Mouse (Mus musculus) cortical plate, adult 2 months (tissue): ENCODE results near the gene Gm4858.

Experiments
- CTCF ChIP-seq: fragments of 200-500 bp; IDR thresholded peaks from 2 replicates; pipeline ENCODE4 v1.5.1; 2011; ENCODE audit warnings: mild to moderate bottlenecking, control low read depth, low read length; ENCODE audit not compliant: insufficient read depth; ENCODE audit errors: extremely low read depth
- POLR2A ChIP-seq: fragments of 200-500 bp; IDR thresholded peaks from 2 replicates; pipeline ENCODE4 v1.6.1; 2011; ENCODE audit warnings: mild to moderate bottlenecking, low read length, control low read depth; ENCODE audit not compliant: insufficient read depth; ENCODE audit errors: extremely low read depth

DNA sequence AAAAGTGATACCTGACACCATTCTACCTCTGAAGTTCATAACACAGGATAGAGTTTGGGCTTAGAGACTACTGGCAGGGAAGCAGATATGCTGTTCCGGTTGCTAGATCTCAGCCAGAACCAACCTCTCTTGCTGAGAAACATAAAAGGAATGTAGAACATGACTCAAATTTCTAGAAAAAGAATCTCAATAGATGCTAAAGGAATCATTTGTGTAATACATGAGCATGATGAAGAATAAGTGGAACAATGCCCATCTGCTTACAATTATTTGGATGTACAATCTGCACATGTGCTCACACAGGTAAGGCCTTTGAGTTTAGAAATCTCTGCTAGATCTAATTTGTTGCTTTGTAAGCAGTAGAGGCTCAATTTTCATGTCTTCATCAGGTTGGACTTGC is 47.5 kb upstream of the Gm4858 start:
- TF ChIP-seq POLR2A = no peak
- TF ChIP-seq CTCF = no peak
